Mouse (Mus musculus) urinary bladder, postnatal 36 days (tissue): ENCODE measurements around the gene Cat.

Source experiments
- DNase-seq, 2 experiments: peaks; one replicate each; pipeline ENCODE4 v3.0.0; 2022; ENCODE audit warnings: low spot score in 2 of 2, mixed read lengths in 1 of 2

The Cat gene

DNA sequence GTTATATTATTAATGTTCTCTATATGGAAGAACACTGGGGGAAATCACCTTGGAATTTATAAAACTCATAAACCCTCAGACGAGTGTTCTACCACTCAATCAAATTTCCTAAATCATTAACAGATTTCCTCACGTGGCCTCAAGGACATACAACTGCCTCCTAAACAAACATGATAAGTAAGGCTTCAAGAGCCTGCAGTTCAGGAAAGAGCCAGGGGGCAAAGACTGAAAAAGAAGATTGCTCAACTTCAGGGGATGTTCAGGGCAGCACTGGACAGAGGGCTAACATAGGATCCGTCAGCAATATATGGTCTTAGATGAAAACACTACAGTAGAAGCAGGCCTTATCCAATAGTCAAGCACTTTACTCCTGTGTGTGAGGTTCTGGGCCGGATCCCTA, 7.5 kb downstream of the Cat start:
- no peak for DNase-seq

DNA sequence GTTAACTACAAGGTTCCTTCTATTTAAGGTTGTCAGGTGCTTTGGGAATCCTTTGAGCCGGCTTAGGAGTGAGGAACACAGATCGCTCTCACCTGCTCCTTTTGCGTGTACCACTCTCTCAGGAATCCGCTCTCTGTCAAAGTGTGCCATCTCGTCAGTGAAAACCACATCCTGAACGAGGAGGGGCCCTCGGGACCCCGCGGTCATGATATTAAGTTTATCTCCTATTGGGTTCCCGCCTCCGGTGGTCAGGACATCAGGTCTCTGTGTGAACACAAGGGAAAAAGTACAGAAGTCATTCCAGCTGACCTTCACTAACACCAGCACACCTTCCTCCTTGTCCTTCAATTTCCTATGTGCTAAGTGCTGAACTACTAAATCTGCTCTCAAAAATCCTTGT, 8.3 kb downstream of the Cat start:
- no peak for DNase-seq

DNA sequence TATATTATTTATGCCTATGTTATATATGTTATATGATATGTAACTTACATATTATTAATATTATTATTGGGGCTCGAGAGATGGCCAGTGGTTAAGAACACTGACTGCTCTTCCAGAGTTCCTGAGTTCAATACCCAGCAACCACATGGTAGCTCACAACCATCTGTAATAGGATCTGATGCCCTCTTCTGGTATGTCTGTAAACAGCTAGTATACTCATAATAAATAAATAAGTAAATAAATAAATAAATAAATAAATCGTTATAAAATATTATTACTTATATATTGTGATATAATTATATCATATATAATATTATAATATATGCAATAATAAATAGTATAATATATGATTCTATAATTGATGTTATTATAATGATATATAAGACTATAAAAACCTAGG, 8.8 kb downstream of the Cat start:
- no peak for DNase-seq

DNA sequence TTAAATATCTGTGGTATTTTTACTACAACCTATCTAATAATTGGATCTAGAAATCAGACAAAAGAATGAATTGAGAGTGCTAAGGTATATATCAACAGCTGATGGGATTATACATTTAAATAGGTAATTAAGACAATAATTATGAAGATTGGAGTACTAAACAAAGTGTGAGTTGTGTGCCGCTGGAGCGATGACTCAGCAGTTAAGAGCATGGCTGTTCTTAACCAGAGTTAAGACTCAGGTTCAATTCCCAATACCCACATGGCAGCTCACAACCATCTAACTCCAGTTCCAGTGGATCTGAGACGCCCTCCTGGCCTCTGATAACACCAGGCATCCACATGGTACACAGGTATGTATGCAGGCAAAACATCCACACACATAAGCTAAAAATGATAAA, 11.6 kb downstream of the Cat start:
- DNase-seq, result no peak

DNA sequence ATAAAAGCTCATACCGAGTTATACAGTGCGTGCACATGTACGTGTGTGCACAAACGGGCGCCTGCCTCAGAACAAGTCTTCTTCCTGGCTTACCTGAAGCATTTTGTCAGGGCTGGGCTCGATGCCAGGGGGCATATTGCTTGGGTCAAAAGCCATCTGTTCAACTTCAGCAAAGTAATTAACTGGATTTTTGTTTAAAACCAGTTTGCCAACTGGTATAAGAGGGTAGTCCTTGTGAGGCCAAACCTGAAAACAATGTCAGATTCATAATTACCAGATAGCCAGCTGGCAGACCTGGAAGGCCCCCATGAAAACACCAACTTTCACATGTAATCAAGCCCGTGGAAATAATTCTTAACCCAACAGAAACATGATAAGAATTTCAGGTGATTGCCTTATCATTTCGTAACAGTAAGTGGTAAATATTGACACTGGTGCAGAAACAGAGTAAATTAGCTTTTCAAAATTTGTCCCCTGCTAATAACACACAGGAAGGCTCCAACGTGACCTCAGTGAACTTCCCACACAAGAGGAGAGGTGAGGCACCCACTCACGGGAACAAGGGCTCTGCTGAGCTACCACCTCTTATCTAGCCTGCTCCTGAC, 17.9 kb downstream of the Cat start:
- peak; percentile 8 to 26 for DNase-seq

DNA sequence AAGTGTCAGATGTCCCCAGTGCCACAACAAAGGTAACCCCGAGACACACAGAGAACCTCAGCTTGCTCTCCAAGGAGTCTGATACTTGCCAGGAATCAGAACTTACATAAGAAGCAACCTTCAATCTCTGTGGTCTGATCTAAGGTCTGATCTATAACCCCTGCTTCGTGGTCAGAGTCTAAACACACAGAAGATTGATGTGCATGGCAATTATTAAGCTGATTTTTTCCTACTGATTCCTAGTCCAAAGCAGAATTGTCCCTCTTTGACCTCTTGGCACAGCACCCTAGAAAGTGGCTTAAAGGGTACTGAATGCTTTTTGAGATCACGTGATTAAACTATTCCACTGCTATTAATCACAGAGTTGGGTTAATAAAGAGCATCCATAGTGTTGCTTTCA, 18.7 kb downstream of the Cat start:
- DNase-seq, result no peak

DNA sequence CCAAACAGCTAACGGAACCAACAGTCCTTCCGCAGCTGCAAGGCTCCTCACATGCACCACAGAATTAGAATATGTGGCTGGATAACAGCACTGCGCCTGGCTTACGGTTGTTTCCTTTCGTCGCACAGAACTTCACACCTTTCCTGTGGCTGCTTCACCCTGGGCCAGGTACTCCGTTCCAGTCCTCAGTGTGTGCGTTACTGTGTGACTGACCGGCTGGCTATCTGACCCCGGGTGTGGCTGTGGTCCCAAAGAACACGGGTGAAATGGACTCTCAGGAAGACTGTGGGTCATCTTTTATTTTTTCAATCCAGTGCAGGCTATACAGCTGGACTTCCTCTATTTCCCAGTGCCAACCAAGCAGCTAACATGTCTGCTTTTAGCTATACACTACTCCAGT, 19.5 kb downstream of the Cat start:
- no peak for DNase-seq

DNA sequence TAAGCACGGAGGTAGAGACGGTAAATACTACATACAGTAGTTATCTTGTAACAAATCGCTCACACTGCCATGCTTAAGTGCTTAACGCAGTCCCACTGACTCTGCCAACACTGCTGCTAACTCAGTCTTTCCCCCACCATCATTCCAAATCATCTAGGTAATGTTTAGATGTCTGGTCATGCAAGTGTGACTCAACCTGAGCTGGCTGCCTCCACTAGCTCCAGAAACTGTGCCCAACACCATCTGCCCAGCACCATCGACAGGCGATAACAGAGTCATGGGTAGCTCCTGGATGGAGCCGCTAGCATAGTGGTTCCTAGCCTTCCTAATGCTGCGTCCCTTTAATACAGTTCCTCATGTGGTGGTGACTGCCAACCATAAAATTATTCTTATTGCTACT, 20.4 kb downstream of the Cat start:
- DNase-seq, result no peak

DNA sequence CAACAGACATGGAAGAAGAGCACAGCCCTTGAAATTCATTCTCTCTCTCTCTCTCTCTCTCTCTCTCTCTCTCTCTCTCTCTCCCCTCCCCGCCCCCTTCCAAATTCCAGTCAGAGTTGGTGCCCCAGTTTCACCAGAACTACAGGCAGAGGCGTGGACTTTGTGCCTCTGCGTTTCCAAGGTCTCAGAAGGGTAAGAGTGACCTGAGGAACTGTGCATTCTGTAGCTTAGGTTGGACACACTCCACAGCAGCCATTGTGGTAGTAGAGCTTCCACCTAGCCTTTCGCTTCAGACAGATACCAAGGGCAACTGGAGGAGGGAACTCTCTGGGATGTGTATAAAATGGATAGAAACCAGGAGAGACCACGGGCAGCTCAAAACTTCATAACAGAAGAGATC, 22.2 kb downstream of the Cat start:
- DNase-seq, result no peak

DNA sequence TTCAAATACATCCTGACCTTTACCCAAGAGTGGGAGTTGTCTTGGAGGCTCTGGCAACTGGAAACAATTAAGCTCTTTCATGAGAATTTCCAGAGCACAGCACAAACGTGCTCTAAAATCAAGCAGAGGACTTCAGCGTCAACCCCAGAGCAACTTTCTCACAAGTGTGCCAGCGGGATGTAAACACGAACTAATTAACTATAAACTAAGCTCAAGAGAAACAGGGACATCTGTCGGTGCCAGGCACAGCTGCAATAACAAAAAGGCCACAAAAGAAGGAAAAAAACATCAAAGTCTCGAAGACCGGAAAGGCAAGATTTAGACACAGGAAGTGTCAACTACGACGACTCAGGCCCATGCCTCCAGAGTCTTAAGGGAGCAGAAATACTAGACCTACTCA, 23.2 kb downstream of the Cat start:
- DNase-seq, result no peak

DNA sequence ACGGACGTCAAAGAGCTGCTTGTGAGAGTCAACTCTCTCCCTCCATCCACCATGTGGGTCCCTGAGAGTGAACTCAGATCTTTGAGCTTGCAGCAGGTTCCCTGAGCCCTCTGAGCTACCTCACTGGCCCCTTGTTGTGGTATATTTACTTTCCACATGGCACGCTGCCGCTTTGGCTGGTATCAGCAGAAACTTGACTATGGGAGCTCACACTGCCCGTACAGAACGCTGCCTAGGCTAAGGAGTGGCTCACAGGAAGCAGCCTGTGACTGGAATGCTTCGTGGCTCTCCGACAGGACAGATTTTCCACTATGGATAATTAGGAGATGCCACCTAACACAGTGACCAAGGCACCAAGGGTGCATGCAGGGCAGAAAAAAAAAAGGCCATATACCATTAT, 23.8 kb downstream of the Cat start:
- no peak for DNase-seq

DNA sequence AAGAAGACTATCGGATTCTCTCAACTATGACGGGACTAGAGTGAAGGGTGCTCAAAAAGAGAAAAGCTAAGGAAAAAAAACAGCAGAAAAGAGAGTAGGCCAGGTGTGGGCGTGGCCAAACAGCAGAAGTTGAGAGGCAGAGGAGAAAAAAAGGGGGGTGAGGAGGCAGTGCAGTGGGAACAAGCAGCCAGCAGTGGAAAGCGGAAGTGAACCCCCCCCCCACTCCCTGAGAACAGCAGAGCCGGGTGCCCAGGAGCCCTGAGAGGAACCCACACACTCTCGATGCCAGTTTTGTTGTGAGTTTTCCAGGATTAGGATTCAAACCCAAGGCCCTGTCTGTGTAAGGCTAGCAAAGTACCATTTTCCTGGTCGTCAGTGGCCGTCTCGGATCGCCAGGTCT, 25.9 kb downstream of the Cat start:
- DNase-seq, result no peak

DNA sequence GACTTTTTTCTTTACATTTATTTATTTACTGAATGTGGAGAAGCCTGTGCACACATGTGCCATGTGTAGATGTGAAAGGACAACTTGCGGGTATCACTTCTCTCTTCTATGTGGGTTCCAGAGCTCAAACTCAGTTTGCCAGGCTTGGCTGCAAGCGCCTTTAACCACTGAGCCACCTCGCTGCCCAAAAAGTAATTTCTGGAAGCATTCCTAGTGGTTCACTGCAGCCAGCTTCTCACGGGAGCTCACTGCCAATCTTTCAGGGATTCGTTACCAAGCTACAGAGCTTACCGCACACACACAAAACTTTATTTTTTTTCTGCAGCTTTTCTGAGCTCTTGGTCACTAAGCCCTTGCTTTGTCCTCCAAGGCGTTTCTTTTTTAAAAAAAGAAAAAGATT, 27.3 kb downstream of the Cat start:
- no peak for DNase-seq

DNA sequence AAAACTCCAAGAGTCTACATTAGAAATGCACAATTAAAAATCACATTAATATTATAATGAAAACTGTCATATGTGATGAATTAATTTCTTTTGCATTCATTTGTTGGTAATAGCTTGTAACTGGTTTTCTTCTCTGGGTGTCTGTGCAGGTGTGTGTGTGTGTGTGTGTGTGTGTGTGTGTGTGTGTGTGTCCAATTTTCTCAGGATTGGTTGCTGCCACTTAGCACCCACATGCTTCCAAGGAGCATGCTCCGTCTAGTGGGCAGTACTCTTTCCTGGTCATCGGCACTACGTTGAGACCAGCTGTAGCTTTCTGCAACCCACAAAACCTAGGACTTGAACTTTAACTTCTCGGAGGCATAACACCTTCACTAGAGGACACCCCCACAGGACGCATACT, 27.9 kb downstream of the Cat start:
- no peak for DNase-seq

DNA sequence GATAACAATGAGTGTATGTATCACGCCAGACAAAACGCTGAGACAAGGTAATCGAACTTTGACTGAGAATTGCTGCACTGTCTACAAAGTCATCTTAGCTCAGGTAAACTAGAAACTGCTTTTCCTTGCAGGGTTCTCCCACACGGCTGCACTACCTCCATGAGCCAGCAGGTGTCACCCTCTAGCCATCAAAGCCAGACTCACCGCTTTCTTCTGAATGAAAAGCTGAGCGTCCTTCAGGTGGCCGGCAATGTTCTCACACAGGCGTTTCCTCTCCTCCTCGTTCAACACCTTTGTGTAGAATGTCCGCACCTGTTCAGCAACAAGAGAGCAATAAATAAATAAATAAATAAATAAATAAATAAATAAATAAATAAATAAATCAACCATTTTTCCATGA, 28.3 kb downstream of the Cat start:
- DNase-seq, result peak; percentile 75 to 82

DNA sequence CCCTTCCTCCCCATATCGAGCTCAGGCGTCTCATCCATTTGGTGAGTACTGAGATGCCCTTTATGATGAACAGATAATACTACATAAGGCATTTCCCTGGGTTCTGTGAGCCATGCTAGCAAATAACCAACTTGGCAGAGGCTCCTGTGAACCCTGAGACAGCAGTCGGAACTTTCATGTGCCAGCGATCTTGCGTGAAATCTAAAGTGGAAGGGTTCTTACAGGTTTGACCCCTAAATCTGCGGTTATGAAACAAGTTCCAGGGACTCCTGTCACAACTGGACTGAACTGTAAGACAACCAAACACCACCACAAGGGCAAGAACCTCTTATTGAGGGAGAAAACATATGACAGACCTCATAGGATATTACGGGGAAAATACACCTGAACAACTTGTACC, 29.2 kb downstream of the Cat start:
- DNase-seq, result no peak

DNA sequence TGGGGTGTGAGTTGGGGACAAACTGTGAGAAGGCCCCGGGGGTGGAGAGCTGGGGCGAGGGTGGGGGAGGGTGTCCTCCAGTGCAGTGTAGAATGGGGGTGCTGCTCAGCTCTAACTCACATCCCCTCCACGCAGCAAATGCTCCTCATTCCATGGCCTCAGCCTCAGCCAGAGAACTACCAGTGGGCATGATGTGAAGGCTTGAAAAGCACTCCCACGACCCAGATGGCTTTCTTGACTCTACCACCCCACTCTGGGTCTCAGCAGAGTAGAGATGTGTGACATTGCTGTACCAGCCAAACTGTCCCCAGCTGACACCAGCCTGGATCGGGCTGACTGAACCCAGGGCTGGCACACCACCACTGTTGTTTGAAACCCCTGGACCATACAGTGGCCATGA, 32.4 kb downstream of the Cat start:
- no peak for DNase-seq

DNA sequence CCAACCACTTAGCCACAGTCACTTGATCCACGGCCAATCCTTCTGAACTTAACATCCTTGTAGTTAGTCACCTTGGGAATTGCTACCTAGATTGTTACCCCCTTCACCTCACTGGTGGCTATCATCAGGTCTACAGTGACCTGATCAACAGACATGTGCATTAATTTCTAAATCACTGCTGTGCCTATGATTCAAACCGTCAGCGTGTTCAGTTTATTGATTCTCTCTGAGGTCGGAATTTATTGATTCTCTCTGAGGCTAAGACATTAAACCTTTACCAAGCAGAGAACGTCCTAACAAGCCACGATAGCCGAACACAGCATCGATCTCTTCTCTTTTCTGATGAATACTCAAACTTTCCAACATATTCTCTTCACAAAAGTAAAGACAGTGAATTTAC, 34.7 kb downstream of the Cat start:
- no peak for DNase-seq

DNA sequence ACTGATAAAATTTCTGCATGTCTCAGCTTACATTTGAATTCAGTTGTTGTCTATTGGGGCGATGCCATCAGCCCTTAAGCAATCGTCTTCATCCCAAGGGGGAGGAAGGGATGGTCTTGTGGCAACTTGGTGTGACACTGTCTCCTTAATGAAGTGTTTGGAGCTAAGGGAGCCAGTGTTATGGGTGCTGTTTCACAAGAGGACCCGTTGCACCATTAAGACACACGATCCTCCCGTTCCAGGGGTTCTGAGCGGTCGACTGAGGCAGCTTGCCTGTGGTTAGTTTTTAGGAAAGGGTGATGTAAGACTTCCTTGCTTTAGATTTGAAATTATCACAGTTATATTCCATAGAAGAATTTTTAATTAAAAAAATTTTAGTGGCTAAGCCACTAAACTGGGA, 35.1 kb downstream of the Cat start:
- DNase-seq, result peak in 1 of 2 experiments; percentile 14

DNA sequence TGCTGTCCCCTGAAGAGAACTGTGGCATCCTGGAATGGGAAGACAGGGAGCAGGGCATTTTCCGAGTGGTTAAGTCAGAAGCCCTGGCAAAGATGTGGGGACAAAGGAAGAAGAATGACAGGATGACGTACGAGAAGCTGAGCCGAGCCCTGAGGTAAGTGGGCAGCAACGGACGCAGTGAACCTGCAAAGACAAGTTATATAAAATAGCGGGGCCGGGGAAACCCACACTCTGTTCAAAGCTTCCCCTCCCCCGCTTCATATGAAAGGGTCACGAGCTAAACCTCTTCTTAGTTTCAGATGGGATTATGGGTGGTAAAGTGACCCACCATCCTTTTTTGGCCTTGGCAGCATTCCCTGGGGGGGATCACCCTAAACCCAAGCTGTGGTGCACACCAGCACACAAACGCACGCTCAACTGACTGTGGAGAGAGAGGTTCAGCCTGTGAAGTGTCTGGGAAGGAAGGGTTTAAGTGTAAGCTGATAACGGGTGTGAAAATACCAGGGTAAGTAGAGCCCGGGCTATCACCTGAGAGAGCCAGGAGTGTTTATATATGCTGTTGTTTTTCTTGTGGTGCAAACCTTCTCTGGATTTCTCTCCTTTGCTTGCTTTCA, 35.9 kb downstream of the Cat start:
- no peak for DNase-seq

DNA sequence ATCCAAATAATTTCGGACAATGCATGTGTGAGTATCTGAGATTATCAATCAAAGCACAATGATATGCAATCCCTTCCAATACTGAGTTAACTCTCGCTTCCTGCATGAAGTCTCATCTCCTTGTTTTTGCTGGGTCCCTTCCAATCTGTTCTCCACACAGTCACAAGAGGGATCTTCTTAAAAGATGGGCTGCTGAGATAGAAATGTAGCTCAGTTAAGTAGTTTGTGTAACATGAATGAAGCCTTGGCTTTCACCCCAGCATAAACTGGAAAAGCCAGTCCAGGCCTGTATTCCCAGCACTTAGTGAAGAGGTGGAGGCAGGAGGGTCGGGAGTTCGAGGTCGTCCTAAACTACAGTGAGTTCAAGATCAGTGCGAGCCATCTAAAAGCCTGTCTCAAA, 38.6 kb downstream of the Cat start:
- no peak for DNase-seq

DNA sequence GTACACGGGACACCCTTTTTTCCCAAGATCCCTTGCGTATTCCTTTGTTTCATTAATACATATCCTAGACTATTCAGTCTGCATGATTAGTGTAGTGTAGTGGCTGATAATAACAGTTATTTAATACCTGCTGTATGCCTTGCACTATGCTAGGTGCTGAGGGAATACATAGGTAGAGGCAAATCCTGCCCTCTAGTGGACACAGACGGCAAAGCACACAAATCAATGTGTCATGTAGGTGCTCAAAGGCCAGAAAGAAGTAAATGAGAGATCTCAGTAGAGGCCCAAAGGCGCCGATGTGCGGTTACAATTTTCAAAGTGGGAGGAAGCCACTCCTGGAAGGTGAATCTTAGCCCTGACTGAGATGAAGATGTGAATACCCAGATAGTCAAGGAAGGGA, 39.2 kb downstream of the Cat start:
- peak in 1 of 2 experiments; percentile 27 for DNase-seq

DNA sequence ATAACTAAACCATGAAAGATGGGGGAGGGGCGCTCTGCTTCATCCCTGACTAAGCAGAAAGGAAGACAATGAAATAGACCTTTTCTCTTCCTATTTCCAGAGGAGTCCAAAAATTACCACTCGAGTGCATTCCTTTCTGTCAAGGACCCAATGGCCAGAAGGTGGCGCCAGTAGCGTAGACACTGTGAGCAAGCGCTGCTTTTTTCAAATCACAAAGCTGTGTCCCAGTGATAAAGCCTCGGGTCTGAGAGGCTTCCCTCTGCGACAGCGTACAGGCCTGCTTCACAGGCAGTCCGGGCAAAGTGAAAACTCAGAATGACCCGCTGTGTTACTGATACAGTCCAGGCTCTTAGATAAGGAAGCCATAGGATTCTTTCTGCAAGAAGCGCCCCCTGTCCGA, 45.2 kb downstream of the Cat start:
- peak; percentile 60 to 69 for DNase-seq

DNA sequence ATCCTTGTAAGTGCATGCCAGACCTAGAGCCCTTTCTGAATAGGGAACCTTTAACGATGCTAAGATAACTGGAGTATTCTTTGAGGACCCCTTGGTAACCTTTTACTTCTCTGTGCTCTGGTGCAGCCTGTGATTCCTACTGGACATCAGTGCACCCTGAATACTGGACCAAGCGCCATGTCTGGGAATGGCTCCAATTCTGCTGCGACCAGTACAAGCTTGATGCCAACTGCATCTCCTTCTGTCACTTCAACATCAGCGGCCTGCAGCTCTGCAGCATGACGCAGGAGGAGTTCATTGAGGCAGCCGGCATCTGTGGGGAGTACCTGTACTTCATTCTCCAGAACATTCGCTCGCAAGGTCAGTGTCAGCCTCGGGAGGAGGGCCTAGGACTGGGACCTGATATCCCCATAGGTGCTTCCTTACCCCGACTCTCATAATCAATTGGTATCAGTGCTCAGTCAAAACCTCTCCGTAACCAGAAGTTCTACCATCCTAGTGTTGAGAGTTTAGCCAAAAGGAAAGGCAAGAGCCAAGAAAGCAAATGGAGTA, 45.8 kb downstream of the Cat start:
- no peak for DNase-seq
